Mouse (Mus musculus): ENCODE results near the gene Trip11. TPM values are rescaled to one million over a fixed set of nuclear protein-coding genes. Genes with fewer than 3 reads are reported as not detected.

Trip11 gene
- polyA plus RNA-seq, 1 experiment from 2014 or later: 11.0 TPM

- no peaks in the 10 kb centered on the region for H3K4me1 ChIP-seq (ENCODE audit: control insufficient read depth, insufficient read depth, low read length)
- H3K36me3 ChIP-seq (ENCODE audit: control insufficient read depth, insufficient read depth, low read length): peaks cover 17% of the 10 kb centered on the region
- no peak for DNase-seq (ENCODE audit: low spot score, missing footprints)
- H3K4me2 ChIP-seq: no peak overlapping the region
- H3K9me3 ChIP-seq (ENCODE audit: control insufficient read depth, low read length): no peaks in the 10 kb centered on the region
- H3K27ac ChIP-seq (ENCODE audit: low read depth, low read length): no peak overlapping the region
- no peak overlapping the region for H3K9ac ChIP-seq (ENCODE audit: low read length)
- no peak overlapping the region for H3K4me3 ChIP-seq (ENCODE audit: low read depth, low read length)
- no peak for ATAC-seq (ENCODE audit: low FRiP score)
- WGBS: 86% methylated on average over 7 of the region's 7 CpGs
- H3K27me3 ChIP-seq (ENCODE audit: control insufficient read depth, insufficient read depth, low read length): no peaks in the 10 kb centered on the region
Measured at GRCm38 (mm10) chr12:101937572-101937971, 24.5 kb upstream of the Trip11 start.

DNA sequence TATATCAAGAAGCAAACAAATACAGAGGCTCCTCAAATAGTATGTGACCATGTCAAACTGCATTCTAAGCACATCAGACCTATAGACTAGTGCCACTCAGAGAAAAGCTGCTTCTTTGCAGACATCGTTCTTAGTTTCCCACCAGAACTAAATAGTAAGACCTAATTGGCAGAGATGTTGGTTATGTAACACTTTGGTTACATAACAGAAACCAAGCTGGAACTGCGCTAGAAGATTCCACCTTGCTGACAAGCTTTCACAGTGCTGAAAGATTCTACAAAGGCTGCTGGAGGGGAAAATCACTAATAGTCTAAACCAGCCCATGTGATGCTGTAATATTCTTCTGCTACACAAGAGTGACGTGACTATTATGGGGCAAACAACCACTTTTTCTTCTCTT lies 22.2 kb upstream of the Trip11 start:
- Histone ChIP-seq H3K9ac (ENCODE audit: low read length) (no peak overlapping the region), H3K27me3 (ENCODE audit: control insufficient read depth, insufficient read depth, low read length) (no peaks in the 10 kb centered on the region), H3K36me3 (ENCODE audit: control insufficient read depth, insufficient read depth, low read length) (peaks cover 7% of the 10 kb centered on the region), H3K4me1 (ENCODE audit: control insufficient read depth, insufficient read depth, low read length) (no peaks in the 10 kb centered on the region), H3K4me3 (ENCODE audit: low read depth, low read length) (no peak overlapping the region), H3K4me2 (no peak overlapping the region), H3K9me3 (ENCODE audit: control insufficient read depth, low read length) (no peaks in the 10 kb centered on the region), H3K27ac (ENCODE audit: low read depth, low read length) (no peak overlapping the region)
- 95% methylated on average over 3 of the region's 3 CpGs for WGBS
- no peak for DNase-seq (ENCODE audit: low spot score, missing footprints)
- ATAC-seq (ENCODE audit: low FRiP score): no peak

- Histone ChIP-seq H3K9me3 (ENCODE audit: control insufficient read depth, low read length) (no peaks in the 10 kb centered on the region), H3K4me3 (ENCODE audit: low read depth, low read length) (no peak overlapping the region), H3K27me3 (ENCODE audit: control insufficient read depth, insufficient read depth, low read length) (no peaks in the 10 kb centered on the region), H3K36me3 (ENCODE audit: control insufficient read depth, insufficient read depth, low read length) (peaks cover 10% of the 10 kb centered on the region; the same call in 1 of the 2 replicates), H3K9ac (ENCODE audit: low read length) (no peak overlapping the region), H3K4me1 (ENCODE audit: control insufficient read depth, insufficient read depth, low read length) (no peaks in the 10 kb centered on the region), H3K4me2 (no peak overlapping the region), H3K27ac (ENCODE audit: low read depth, low read length) (no peak overlapping the region)
- WGBS: 83% methylated on average over 1 of the region's 1 CpGs
- DNase-seq (ENCODE audit: low spot score, missing footprints) (no peak), ATAC-seq (ENCODE audit: low FRiP score) (no peak)
Measured at GRCm38 (mm10) chr12:101928423-101928822, 15.4 kb upstream of the Trip11 start.

DNA sequence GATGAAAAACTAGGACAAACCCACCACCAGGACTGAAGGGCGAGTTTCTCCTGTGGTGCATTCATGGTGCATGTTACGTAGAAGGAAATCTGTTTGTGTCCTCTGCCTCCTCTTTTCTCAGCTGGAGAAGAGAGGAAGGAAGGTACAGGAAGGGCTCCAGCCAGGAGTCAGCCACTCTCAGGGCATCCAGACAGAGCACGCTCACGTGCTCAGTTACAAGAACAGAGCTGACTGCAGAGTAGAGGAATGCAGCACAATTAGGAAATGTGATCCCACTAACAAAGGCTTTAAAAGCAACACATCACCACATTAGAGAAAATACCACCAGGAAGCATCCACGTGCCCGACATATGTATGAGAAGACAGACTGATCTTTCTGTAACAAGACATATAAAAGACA lies 9.2 kb upstream of the Trip11 start:
- peak; percentile 61 for DNase-seq (ENCODE audit: low spot score, missing footprints)
- H3K4me3 ChIP-seq (ENCODE audit: low read depth, low read length): no peak overlapping the region
- no peak overlapping the region for H3K4me2 ChIP-seq
- peaks cover 8% of the 10 kb centered on the region; the same call in 1 of the 2 replicates for H3K36me3 ChIP-seq (ENCODE audit: control insufficient read depth, insufficient read depth, low read length)
- no peak overlapping the region for H3K9ac ChIP-seq (ENCODE audit: low read length)
- no peaks in the 10 kb centered on the region for H3K27me3 ChIP-seq (ENCODE audit: control insufficient read depth, insufficient read depth, low read length)
- no peaks in the 10 kb centered on the region for H3K4me1 ChIP-seq (ENCODE audit: control insufficient read depth, insufficient read depth, low read length)
- WGBS: 85% methylated on average over 6 of the region's 6 CpGs
- ATAC-seq (ENCODE audit: low FRiP score): no peak
- no peaks in the 10 kb centered on the region for H3K9me3 ChIP-seq (ENCODE audit: control insufficient read depth, low read length)
- H3K27ac ChIP-seq (ENCODE audit: low read depth, low read length): no peak overlapping the region

- Histone ChIP-seq H3K4me3 (ENCODE audit: low read depth, low read length) (no peak overlapping the region), H3K9me3 (ENCODE audit: control insufficient read depth, low read length) (no peaks in the 10 kb centered on the region), H3K27ac (ENCODE audit: low read depth, low read length) (no peak overlapping the region), H3K4me1 (ENCODE audit: control insufficient read depth, insufficient read depth, low read length) (no peaks in the 10 kb centered on the region), H3K36me3 (ENCODE audit: control insufficient read depth, insufficient read depth, low read length) (peaks cover 5% of the 10 kb centered on the region; the same call in 1 of the 2 replicates), H3K4me2 (no peak overlapping the region), H3K9ac (ENCODE audit: low read length) (no peak overlapping the region), H3K27me3 (ENCODE audit: control insufficient read depth, insufficient read depth, low read length) (no peaks in the 10 kb centered on the region)
- DNase-seq (ENCODE audit: low spot score, missing footprints): no peak
- no peak for ATAC-seq (ENCODE audit: low FRiP score)
- 87% methylated on average over 3 of the region's 3 CpGs for WGBS
Measured at GRCm38 (mm10) chr12:101919847-101920246, 6.8 kb upstream of the Trip11 start.

DNA sequence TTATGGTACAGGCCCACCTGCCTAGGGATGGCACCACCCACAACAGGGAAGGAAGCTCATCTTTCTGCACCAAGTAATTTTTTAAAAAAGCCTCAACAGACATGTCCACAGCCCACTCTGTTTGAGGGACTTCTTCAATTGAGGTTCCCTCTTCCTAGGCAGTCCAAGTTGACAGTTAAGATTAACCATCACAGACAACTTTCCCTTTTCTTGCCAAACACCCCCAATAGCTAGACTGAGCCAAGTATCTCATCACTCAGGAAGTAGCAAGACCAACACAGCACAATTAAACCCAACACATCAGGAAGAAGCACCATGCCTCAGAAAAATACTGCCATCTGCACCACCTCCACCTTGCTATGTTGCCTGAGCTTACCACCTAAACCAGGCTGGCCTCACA lies 4.1 kb upstream of the Trip11 start:
- Histone ChIP-seq H3K4me3 (ENCODE audit: low read depth, low read length) (no peak overlapping the region), H3K9ac (ENCODE audit: low read length) (no peak overlapping the region), H3K36me3 (ENCODE audit: control insufficient read depth, insufficient read depth, low read length) (no peaks in the 10 kb centered on the region), H3K9me3 (ENCODE audit: control insufficient read depth, low read length) (no peaks in the 10 kb centered on the region), H3K27me3 (ENCODE audit: control insufficient read depth, insufficient read depth, low read length) (no peaks in the 10 kb centered on the region), H3K4me2 (no peak overlapping the region), H3K27ac (ENCODE audit: low read depth, low read length) (no peak overlapping the region), H3K4me1 (ENCODE audit: control insufficient read depth, insufficient read depth, low read length) (peaks cover 2% of the 10 kb centered on the region; the same call in 1 of the 2 replicates)
- DNase-seq (ENCODE audit: low spot score, missing footprints) (peak; percentile 39), ATAC-seq (ENCODE audit: low FRiP score) (no peak)

GRCm38 (mm10) chr12:101911346-101911745 lies 1.7 kb downstream of the Trip11 start:
- 90% methylated on average over 3 of the region's 3 CpGs for WGBS
- no peak for ATAC-seq (ENCODE audit: low FRiP score)
- no peak overlapping the region for H3K4me3 ChIP-seq (ENCODE audit: low read depth, low read length)

DNA sequence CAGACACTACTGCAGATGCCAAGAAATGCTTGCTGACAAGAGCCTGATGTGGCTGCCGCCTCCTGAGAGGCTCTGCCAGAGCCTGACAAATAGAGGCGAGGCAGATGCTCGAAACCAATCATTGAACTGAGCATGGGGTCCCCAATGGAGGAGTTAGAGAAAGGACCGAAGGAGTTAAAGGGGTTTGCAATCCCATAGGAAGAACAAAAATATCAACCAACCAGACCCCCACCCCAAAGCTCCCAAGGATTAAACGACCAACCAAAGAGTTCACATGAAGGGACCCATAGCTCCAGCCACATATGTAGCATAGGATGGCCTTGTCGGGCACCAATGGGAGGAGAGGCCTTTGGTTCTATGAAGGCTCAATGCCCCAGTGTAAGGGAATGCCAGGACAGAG lies 2.7 kb downstream of the Trip11 start:
- ATAC-seq (ENCODE audit: low FRiP score) (no peak), DNase-seq (ENCODE audit: low spot score, missing footprints) (peak; percentile 62)
- Histone ChIP-seq H3K4me1 (ENCODE audit: control insufficient read depth, insufficient read depth, low read length) (peaks cover 7% of the 10 kb centered on the region; the same call in 1 of the 2 replicates), H3K4me2 (no peak overlapping the region), H3K9ac (ENCODE audit: low read length) (no peak overlapping the region), H3K9me3 (ENCODE audit: control insufficient read depth, low read length) (no peaks in the 10 kb centered on the region), H3K27me3 (ENCODE audit: control insufficient read depth, insufficient read depth, low read length) (no peaks in the 10 kb centered on the region), H3K27ac (ENCODE audit: low read depth, low read length) (no peak overlapping the region), H3K36me3 (ENCODE audit: control insufficient read depth, insufficient read depth, low read length) (peaks cover 5% of the 10 kb centered on the region; the same call in 1 of the 2 replicates), H3K4me3 (ENCODE audit: low read depth, low read length) (no peak overlapping the region)
- 94% methylated on average over 6 of the region's 6 CpGs for WGBS

More at GRCm38 (mm10) chr12:101911346-101911745, 1.7 kb downstream of the Trip11 start:
- Histone ChIP-seq H3K9ac (ENCODE audit: low read length) (no peak overlapping the region; the same call in 1 of the 2 replicates), H3K4me1 (ENCODE audit: control insufficient read depth, insufficient read depth, low read length) (peaks cover 7% of the 10 kb centered on the region; the same call in 1 of the 2 replicates), H3K4me2 (peak overlapping the region; percentile 82), H3K9me3 (ENCODE audit: control insufficient read depth, low read length) (no peaks in the 10 kb centered on the region), H3K27me3 (ENCODE audit: control insufficient read depth, insufficient read depth, low read length) (no peaks in the 10 kb centered on the region), H3K36me3 (ENCODE audit: control insufficient read depth, insufficient read depth, low read length) (peaks cover 5% of the 10 kb centered on the region; the same call in 1 of the 2 replicates), H3K27ac (ENCODE audit: low read depth, low read length) (no peak overlapping the region)
- DNase-seq (ENCODE audit: low spot score, missing footprints): peak; percentile 67

DNA sequence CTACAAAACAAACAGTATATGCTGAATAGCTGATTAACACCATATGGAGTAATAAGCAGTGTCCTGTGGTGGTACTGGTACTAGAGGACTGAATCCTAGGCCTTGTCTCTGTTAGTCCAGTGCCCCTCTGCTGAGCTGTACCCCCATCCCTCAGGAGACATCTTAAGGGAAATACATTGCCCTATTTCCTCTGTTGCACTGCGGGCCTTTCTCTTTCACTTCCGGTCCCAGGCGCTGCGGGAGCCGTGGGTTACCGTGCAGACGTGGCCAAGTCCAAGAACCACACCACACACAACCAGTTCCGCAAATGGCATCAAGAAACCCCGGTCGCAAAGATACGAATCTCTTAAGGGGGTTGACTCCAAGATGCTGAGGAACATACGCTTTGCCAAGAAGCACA lies 7.2 kb downstream of the Trip11 start:
- Histone ChIP-seq H3K4me1 (ENCODE audit: control insufficient read depth, insufficient read depth, low read length) (no peaks in the 10 kb centered on the region), H3K9ac (ENCODE audit: low read length) (no peak overlapping the region), H3K9me3 (ENCODE audit: control insufficient read depth, low read length) (no peaks in the 10 kb centered on the region), H3K27me3 (ENCODE audit: control insufficient read depth, insufficient read depth, low read length) (no peaks in the 10 kb centered on the region), H3K4me3 (ENCODE audit: low read depth, low read length) (no peak overlapping the region), H3K36me3 (ENCODE audit: control insufficient read depth, insufficient read depth, low read length) (peaks cover 5% of the 10 kb centered on the region; the same call in 1 of the 2 replicates), H3K27ac (ENCODE audit: low read depth, low read length) (no peak overlapping the region), H3K4me2 (no peak overlapping the region)
- WGBS: 95% methylated on average over 12 of the region's 12 CpGs
- no peak for ATAC-seq (ENCODE audit: low FRiP score)
- DNase-seq (ENCODE audit: low spot score, missing footprints): no peak

Data from midbrain, embryonic 11.5 days (tissue).